Mouse (Mus musculus) ES-E14 (cell line): ENCODE results near the gene Zbtb2. TPM values are rescaled to one million over a fixed set of nuclear protein-coding genes. Genes with fewer than 3 reads are reported as not detected.

Source experiments
- DNase-seq: peaks from one replicate; pipeline ENCODE4 v3.0.0-alpha.2; 2013; ENCODE audit warnings: low read depth, low spot score
- H3K27ac ChIP-seq: 2 replicates; pipeline ENCODE4 v1.5.1; 2012; ENCODE audit warnings: low read depth, mild to moderate bottlenecking, low read length, moderate library complexity, mixed read lengths; ENCODE audit not compliant: poor library complexity, insufficient read depth, severe bottlenecking
- H3K36me3 ChIP-seq: 2 replicates; pipeline ENCODE4 v1.6.1; 2012; ENCODE audit warnings: mild to moderate bottlenecking, low read length, moderate library complexity, mixed read lengths; ENCODE audit not compliant: control insufficient read depth, poor library complexity, insufficient read depth, severe bottlenecking
- H3K4me1 ChIP-seq, 2 experiments: fragments of 150-350 bp in 1 of 2; sonication (generic) in 1 of 2; 2 replicates each; pipeline ENCODE4 v1.6.1; 2012; ENCODE audit warnings: low read length in 2 of 2, mild to moderate bottlenecking in 1 of 2, mixed read lengths in 1 of 2; ENCODE audit not compliant: control insufficient read depth in 2 of 2, insufficient read depth in 2 of 2, poor library complexity in 1 of 2
- H3K4me3 ChIP-seq, 2 experiments: fragments of 150-350 bp in 1 of 2; sonication (generic) in 1 of 2; 2 replicates each; pipeline ENCODE4 v1.5.1; 2012; ENCODE audit warnings: low read length in 2 of 2, low read depth in 1 of 2, mild to moderate bottlenecking in 1 of 2, mixed read lengths in 1 of 2; ENCODE audit not compliant: insufficient read depth in 1 of 2, poor library complexity in 1 of 2, severe bottlenecking in 1 of 2
- H3K9ac ChIP-seq: 2 replicates; pipeline ENCODE4 v1.6.1; 2012; ENCODE audit warnings: low read depth, mild to moderate bottlenecking, low read length, mixed read lengths; ENCODE audit not compliant: poor library complexity, insufficient read depth, severe bottlenecking
- H3K9me3 ChIP-seq: fragments of 150-350 bp; sonication (generic); 2 replicates; pipeline ENCODE4 v1.6.1; 2012; ENCODE audit warnings: low read depth, mild to moderate bottlenecking, low read length; ENCODE audit not compliant: control insufficient read depth, insufficient read depth
- CHD2 ChIP-seq: IDR thresholded peaks from 2 replicates; pipeline ENCODE4 v1.6.1; 2014; ENCODE audit warnings: mild to moderate bottlenecking, low read depth, low read length, inconsistent platforms
- HCFC1 ChIP-seq: IDR thresholded peaks from 2 replicates; pipeline ENCODE4 v1.6.1; 2012; ENCODE audit warnings: low read length, inconsistent platforms, borderline replicate concordance; ENCODE audit not compliant: insufficient read depth
- MAFK ChIP-seq: IDR thresholded peaks from 2 replicates; pipeline ENCODE4 v1.6.1; 2014; ENCODE audit warnings: mild to moderate bottlenecking, low read depth, low read length, inconsistent platforms; ENCODE audit not compliant: insufficient read depth
- ZC3H11A ChIP-seq: IDR thresholded peaks from 2 replicates; pipeline ENCODE4 v1.6.1; 2012; ENCODE audit warnings: low read depth, mild to moderate bottlenecking, inconsistent platforms, low read length, borderline replicate concordance
- ZNF384 ChIP-seq: IDR thresholded peaks from 2 replicates; pipeline ENCODE4 v1.6.1; 2012; ENCODE audit warnings: low read depth, low read length, inconsistent platforms
- in situ Hi-C, 2 experiments: fragments of 600-800 bp; cut with MboI; formaldehyde crosslinking; loops; one replicate each; pipeline ENCODE4 v1.15.1; 2025; ENCODE audit warnings: low sequenced_read_pairs in 2 of 2, inconsistent platforms in 1 of 2; ENCODE audit not compliant: unreplicated experiment in 2 of 2
- total RNA-seq: library from RNA; depleted of rRNA; stranded (reverse); fragments of 300-350 nt; gene quantifications from 2 replicates; pipeline ENCODE4 v1.2.3, GENCODE M21; 2012

The Zbtb2 gene
- total RNA-seq, 1 experiment, result 14.7 TPM

DNA sequence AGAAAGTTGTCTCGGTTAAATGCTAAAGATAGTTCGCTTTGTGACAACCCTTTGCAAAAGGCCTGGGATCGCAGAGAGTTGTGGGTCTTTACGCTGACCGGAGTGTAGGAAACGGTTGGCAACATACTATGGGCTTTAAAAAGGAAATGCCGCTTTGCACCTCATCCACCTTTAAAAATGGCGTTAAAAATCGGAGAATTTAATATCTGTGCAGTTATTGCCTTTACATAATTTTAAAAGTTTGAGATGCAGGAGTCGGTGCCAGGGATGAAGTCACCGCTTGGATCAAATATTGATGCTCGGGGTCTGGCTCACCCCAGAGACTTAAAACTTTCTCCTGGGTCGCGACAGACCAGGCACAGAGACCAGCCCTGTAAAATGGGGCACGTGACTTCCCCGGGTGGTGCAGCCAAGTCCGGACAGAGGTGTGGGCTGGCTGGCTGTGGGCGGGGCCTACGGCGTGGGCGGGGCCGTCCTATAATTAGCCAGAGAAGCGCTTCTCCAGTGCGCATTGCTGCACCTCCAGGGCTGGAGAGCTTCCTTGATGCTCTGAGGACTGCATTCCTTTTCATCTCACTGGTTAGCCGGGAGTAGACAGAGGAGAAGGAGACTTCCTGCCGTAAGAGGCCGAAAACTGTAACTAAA, 53.7 kb downstream of the Zbtb2 start:
- Histone ChIP-seq H3K4me3 (peak overlapping the region; percentile 61 to 75), H3K9me3 (no peaks in the 10 kb centered on the region), H3K4me1 (peaks cover 10 to 19% of the 10 kb centered on the region in 2 experiments), H3K9ac (peak overlapping the region; percentile 78), H3K27ac (peak overlapping the region; percentile 87), H3K36me3 (peaks cover 4% of the 10 kb centered on the region; the same call in 1 of the 2 replicates)
- in situ Hi-C loops, result no loop called here
- peak; percentile 91 for DNase-seq
- TF ChIP-seq CHD2 (no peak), HCFC1 (0 out of 2 replicates have a peak, but pooled peaks have one; percentile 29)

- H3K36me3 ChIP-seq, result peaks cover 4% of the 10 kb centered on the region
- TF ChIP-seq ZC3H11A (peak; percentile 86), HCFC1 (peak; percentile 60; the same call in 1 of the 2 replicates), ZNF384 (peak; percentile 56; the same call in 1 of the 2 replicates), CHD2 (peak; percentile 47; the same call in 1 of the 2 replicates), MAFK (no peak)
- no peaks in the 10 kb centered on the region for H3K9me3 ChIP-seq
- peak overlapping the region; percentile 78 for H3K9ac ChIP-seq
- peaks cover 10 to 15% of the 10 kb centered on the region in 2 experiments for H3K4me1 ChIP-seq
- H3K4me3 ChIP-seq, result peak overlapping the region; percentile 53 to 75; a peak in 3 of 4 replicates
- in situ Hi-C loops, result no loop called here
- peak overlapping the region; percentile 96 for H3K27ac ChIP-seq
- peak; percentile 93 for DNase-seq
Observed at GRCm38 (mm10) chr10:4333319-4333718, 54.6 kb downstream of the Zbtb2 start.

DNA sequence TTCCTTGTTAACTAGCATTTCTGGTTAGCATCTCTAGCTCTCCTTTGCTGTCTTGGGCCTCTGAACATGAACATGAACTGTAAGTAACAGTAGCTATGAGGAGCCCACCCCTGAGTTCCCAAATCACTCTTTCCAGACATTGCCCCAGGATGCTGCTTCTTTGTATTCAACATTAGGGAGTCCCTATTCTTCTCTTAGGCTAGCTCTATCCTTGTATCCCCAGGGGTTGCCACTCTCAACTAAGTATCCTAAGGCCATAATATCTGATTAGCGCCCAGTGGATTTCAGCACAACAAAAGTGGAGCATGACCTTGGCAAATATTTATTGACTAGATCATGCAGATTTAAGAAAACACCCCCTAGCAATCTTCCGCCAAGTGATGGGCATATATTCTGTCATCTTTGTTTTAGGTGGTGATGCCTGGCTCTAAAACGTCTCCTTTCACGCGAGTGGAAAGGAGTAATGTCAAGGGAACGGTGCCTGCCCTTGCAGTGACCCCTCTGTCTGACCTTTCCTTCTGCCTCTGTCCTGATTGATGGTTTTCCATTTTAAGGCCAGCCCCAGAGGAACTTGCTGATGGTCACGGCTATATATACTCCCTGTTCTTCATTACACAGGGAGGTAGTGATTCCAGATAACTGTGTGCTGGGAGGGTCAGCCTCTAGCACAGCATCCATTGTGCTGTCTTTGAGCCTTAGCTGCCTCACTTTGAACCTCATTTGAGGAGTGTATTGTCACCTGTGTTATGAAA, 55.5 kb downstream of the Zbtb2 start:
- TF ChIP-seq CHD2, result no peak
- TF ChIP-seq MAFK, result no peak
- no peak for TF ChIP-seq HCFC1
- no peak for TF ChIP-seq ZNF384
- TF ChIP-seq ZC3H11A, result no peak
- H3K27ac ChIP-seq, result peak overlapping the region; percentile 96

GRCm38 (mm10) chr10:4327716-4328115, 60.2 kb downstream of the Zbtb2 start:
- Histone ChIP-seq H3K4me1 (peaks cover under 1 to 7% of the 10 kb centered on the region in 2 experiments; a peak in 2 of 4 replicates), H3K4me3 (no peak overlapping the region), H3K27ac (no peak overlapping the region), H3K36me3 (peaks cover 10% of the 10 kb centered on the region), H3K9ac (no peak overlapping the region), H3K9me3 (no peaks in the 10 kb centered on the region)
- no peak for DNase-seq
- no peak for TF ChIP-seq CHD2
- in situ Hi-C loops, result no loop called here

More for the DNA sequence above, 55.5 kb downstream of the Zbtb2 start:
- H3K9ac ChIP-seq, result peak overlapping the region; percentile 2; the same call in 1 of the 2 replicates
- peaks cover under 1% of the 10 kb centered on the region for H3K36me3 ChIP-seq
- in situ Hi-C loops, result no loop called here
- no peaks in the 10 kb centered on the region for H3K9me3 ChIP-seq
- H3K4me3 ChIP-seq, result peak overlapping the region in 1 of 2 experiments; percentile 19; a peak in 1 of 4 replicates
- DNase-seq, result no peak
- peaks cover 9 to 10% of the 10 kb centered on the region in 2 experiments for H3K4me1 ChIP-seq
